Mouse (Mus musculus): ENCODE results near the gene Gm11084.
A peak's percentile ranks its signal among the peaks of the same experiment; 100 is the strongest.
"Not testable (repeated sequence)": the region's sequence is repeated elsewhere in the genome, so short reads cannot be mapped to it uniquely, and the experiment has no call there.

Gene Gm11084

DNA sequence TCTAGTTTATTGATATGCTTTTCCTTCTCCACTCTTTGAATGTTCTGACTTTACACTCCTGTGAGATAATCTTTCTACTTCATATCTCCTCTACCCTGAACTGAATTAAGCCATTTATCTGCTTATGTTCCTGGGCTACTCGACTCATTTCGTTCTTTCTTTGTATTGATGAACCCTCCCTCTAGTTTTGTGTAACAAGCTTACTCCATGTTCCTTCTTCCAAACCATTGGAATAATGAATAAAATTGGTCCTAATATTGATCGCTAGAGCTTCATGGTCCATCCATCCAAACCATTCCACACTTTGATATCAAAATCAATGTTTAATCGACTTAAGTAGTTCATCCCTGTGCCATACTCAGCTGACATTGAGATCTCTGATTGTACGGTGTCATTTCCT lies at the start of gene Gm11084:
Gm11084 (minus strand) TSS at position 101 of the 400 bp plus-strand sequence.
- no peak for DNase-seq

DNA sequence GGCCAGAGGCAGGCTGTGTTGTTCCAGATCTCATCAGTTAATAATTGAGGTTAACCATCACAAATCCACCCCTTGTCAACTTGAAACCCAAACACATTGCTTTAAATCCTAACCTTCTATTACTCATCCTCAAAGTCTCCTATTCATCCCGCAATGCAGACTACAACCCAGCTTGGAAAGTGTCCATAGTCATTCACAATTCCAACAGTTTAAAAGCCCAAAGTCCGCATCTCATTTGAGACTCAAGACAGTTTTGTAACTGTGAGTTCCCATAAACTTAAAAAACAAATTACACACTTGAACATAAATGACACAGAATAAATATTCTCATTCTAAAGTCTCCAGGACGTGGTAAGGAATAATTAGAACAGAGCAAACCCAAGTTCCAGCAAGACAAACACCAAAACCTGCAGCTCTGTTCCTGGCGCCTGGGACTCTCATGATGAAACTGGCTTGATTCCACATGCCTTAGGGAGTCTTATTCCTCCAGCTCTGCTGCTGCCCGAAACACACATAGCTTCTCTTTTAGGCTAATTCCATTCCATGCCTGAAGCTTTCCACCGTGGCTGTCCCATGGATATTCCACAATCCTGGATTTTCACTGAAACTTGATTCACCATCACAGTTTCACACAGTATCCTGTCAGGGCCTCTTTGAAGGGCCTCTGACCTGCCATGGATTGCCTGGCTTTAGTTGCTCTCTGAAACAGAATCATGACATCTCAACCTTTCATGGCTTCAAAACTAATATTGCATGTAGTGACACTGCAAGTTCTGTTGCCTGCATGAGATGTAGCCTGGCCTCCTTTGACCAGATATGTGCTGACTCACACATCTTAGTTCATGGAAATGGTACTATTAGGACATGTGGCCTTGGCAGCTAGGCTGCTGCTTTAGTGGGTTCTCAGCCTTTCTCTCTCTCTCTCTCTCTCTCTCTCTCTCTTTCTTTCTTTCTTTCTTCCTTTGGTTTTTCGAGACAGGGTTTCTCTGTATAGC lies 44.8 kb upstream of the Gm11084 start:
- no peak for DNase-seq

- no peak for DNase-seq
Observed at GRCm38 (mm10) chr2:73029846-73030245, 43.3 kb upstream of the Gm11084 start.

DNA sequence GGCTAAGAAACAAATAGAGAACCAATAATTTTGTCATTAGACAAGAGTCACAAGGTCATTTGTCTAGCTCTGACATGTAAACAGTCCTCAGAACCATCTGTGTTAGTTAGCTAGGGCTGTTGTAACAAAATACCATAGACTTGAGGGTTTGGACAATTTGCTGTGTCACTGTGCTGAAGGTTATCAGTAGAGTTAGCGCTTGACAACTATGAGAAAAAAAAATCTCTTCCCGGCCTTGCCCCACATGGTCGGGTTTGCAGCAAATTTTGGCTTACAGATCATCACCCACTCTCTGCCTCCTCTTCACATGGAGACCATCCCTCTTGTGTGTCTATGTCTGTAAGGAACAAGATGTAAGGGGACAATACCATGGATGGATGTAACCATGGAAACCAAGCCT lies 41.5 kb upstream of the Gm11084 start:
- DNase-seq, result no peak

DNA sequence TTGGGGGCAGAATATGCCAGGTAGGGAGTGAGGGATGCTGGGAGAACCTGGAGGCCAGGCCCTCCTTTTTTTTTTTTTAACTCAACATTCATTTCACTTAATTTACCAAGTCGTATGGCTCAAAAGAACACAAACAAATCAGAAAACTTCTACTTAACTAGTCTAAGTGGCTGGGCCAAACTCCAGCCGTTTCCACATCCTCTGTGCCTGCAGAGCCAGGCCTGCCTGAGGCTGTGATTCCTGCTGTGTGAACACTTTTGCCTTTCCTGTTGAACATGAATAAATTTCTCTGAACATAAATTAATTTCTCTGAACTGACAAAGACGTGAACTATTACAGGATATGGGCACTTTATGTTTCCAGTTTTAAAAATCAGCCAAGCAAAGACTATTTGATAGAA lies 40.6 kb upstream of the Gm11084 start:
- DNase-seq, result peak; percentile 27

DNA sequence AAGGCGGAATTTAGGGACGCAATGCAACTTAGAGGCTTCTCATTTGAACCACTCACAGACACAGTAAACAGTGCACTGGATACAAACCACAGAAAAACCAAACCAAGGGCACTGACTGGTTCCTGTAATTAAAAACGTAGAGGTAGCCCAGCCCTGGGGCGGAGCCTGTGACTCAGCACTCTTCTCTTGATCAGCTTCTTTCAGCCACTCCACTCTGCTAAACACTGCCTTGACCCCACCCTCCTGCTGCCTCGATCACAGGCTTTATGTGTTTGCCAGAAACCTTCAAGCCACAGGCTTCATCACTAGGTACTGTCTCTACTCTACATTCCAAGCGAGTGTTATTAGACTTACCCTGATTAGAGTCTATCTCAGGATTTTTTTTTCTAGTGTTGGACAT lies 37.3 kb upstream of the Gm11084 start:
- no peak for DNase-seq

DNA sequence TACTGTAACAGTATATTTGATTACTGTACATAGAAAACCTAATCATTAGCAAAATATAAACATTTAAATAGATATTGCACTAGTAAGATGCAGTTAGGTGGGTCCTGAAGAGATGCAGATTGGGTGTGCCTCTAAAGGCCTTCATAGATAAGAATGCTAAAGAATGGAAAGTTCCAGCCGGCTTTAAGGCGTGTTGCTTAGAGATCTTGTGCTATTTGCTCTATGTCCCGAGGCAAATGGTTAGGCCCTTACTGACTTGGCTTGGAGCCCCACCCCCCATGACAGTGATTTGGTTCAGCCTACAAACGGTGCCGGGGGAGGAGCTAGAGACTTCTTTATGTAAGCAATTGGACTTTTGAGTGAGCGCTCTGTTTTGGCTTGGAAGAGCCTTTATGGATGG lies 34.5 kb upstream of the Gm11084 start:
- no peak for DNase-seq

DNA sequence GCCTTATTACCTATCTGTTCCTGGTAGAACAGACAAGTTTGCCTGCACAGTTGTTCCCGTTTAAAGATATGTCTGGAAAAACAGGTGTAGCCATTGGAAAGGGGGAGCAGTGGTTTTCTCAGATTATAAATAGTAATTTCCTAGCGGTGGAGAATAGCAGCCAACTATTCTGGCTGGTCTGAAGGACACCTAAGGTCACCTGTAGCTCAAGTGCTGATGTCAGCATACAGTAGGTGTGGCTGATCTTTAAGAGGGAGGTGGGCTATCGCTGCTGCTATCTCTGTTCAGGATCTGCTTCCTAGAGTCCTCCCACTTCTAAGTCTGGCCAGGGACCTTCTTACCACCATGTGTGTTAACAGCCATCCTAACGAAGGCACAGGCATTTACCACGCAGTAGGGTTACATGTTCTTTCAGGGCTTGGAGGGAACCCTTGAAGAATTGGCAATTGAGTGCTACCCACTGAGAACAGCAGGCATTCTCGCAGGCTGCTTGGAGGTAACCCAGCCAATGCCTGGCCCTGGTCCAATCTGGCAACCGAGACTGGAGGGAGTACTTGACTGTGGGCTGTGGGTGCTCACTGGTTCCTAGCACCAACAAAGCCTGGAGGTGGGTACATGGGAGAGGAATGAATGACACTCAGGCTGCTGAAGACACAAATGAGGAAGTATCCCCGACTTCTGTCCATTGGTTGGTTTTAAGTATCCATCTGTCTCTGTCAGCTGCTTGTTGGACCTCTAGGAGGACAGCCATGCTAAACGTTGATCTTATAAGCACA lies 33.0 kb upstream of the Gm11084 start:
- peak; percentile 29 for DNase-seq

DNA sequence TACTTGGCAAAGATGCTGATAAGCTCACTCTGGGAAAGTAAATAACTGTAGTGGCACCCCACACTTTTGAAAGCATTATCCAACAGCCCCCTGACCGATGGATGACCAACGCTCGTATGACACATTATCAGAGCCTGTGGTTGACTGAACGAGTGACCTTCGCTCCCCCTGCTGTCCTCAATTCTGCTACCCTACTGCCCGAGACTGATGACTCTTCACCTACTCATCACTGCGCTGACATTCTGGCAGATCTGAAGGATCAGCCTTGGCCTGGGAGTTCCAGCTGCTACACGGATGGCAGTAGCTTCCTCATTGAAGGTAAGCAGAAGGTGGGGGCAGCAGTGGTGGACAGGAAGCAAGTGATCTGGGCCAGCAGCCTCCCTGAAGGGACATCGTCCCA lies 27.5 kb upstream of the Gm11084 start:
- not testable (repeated sequence) for DNase-seq

- peak; percentile 17 for DNase-seq
Observed at GRCm38 (mm10) chr2:73012636-73013035, 26.1 kb upstream of the Gm11084 start.

DNA sequence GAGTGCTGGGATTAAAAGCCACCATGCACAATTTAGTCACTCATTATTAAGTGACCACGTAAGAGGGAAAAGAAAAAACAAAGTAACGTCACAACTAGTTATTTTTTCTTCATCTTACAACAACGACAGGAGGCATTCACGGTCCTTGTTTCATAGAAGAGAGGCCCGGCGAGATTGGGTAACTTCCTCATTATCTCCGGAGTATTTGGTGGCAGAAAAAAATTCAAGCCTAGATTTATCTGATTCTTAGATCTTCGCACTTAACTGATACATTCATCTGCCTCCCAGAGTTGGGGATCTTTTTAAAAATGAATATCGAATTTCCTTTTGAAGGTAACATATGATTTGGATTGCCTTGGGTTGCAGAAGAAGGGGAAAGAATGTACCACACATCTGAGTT lies 21.0 kb upstream of the Gm11084 start:
- no peak for DNase-seq

- DNase-seq, result no peak
Observed at GRCm38 (mm10) chr2:73005611-73006515, 19.3 kb upstream of the Gm11084 start.

DNA sequence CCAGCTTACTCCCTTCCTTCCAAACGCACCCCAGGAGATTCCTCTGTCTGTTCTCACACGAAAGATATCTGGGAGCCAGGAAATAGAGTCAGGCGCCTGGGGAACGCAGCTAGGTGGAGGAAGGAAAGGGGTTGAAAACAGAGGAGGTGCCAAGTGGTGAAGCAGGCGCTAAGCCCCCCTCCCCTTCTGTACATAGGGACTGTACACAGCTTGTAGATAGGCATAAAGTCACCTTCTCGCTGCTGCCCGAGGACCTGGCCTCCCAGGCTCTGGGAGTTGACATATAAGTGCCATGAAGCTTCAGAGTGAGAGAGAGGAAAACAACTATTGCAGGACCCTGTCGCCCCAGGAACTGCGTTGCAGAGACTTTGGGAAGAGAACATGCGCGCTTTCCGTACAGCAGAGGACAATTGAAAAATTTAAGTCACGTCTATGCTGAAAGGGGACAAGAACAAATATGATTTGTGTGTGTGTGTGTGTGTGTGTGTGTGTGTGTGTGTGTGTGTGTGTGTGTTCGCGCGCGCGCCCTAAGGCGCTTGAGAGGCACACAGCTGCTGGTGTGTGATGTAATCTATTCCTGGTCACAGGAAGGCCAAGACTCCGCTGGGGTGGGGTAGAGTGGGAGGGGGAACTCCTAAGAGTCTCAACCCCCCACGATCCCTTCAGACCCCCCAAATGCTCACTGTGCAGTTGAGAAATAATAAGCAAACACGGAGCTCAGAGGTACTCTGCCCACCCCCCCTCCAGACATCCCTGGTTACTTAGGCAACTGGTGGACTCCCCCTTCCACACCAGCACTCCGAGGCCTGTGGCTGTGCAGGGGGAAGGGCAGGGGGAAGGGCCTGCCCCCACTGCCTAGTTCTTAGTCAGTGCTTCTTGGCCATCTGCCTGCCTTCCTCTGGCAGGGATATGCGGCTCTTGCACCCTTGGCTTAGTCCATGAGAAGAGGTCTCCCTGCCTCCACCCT lies 17.5 kb upstream of the Gm11084 start:
- peak; percentile 78 for DNase-seq

GRCm38 (mm10) chr2:73003049-73003448 lies 16.5 kb upstream of the Gm11084 start:
- DNase-seq, result no peak

GRCm38 (mm10) chr2:73002451-73002850 lies 15.9 kb upstream of the Gm11084 start:
- DNase-seq, result no peak

- DNase-seq, result no peak
Observed at GRCm38 (mm10) chr2:73001994-73002393, 15.5 kb upstream of the Gm11084 start.

- no peak for DNase-seq
Observed at GRCm38 (mm10) chr2:73000194-73000593, 13.7 kb upstream of the Gm11084 start.

- no peak for DNase-seq
Observed at GRCm38 (mm10) chr2:72997586-72997985, 11.1 kb upstream of the Gm11084 start.

- DNase-seq, result peak; percentile 39
Observed at GRCm38 (mm10) chr2:72996808-72997378, 10.4 kb upstream of the Gm11084 start.

DNA sequence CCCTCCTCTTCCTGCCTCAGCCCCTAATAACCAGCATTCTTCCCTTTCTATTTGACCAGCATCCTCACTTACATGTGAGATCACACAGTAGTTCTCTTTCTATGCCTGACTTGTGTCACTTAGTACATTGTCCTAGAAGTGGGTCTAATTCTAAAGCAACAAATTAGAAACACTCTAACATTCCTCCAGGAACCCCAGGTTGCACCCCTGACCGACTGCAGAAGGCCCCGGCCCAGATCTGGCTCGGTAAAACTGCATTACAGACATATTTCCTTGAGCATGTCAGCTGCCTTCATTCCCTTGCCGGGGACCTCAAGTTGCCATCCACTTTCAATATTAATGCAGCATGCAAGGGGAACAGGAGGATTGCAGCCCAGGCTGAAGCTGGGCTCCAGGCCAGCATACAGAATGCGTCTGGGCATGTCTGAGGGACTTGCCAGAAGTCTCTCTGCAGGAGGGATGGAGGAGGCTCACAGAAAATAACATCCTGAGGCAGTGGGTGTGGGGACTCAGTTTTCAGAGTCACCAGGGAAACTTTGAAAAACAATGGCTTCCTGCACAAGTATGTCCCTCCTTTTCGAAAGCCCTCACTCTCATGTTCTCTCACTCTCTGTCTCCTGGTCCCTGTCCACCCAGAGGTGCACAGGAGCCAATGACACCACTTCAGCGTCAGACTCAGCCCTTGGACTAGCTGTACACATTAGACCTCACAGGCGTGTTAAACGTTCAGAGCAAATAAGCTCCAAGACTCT lies 9.0 kb upstream of the Gm11084 start:
- peak; percentile 61 for DNase-seq

Measured in kidney, postnatal 14 days (tissue).